Mouse (Mus musculus) cortical plate, adult 2 months (tissue): ENCODE measurements around the gene Cep57l1. TPM values are rescaled to one million over a fixed set of nuclear protein-coding genes. Genes with fewer than 3 reads are reported as not detected.

ENCODE experiments used
- H3K27ac ChIP-seq: fragments of 200-500 bp; 2 replicates; pipeline ENCODE4 v1.5.1; 2012; ENCODE audit warnings: low read length, control low read depth, inconsistent platforms; ENCODE audit not compliant: insufficient read depth
- H3K4me1 ChIP-seq: fragments of 200-500 bp; 2 replicates; pipeline ENCODE4 v1.6.1; 2011; ENCODE audit warnings: low read length; ENCODE audit not compliant: control insufficient read depth, insufficient read depth
- H3K4me3 ChIP-seq: fragments of 200-500 bp; 2 replicates; pipeline ENCODE4 v1.5.1; 2011; ENCODE audit warnings: mild to moderate bottlenecking, low read length, control low read depth; ENCODE audit not compliant: insufficient read depth
- CTCF ChIP-seq: fragments of 200-500 bp; IDR thresholded peaks from 2 replicates; pipeline ENCODE4 v1.5.1; 2011; ENCODE audit warnings: mild to moderate bottlenecking, control low read depth, low read length; ENCODE audit not compliant: insufficient read depth; ENCODE audit errors: extremely low read depth
- POLR2A ChIP-seq: fragments of 200-500 bp; IDR thresholded peaks from 2 replicates; pipeline ENCODE4 v1.6.1; 2011; ENCODE audit warnings: mild to moderate bottlenecking, low read length, control low read depth; ENCODE audit not compliant: insufficient read depth; ENCODE audit errors: extremely low read depth
- polyA plus RNA-seq: library from polyadenylated mRNA; depleted of rRNA; stranded (reverse); fragments of >200 nt; gene quantifications from 2 replicates; pipeline ENCODE4 v1.2.3, GENCODE M21; 2012; rRNA removed

Cep57l1 gene
- polyA plus RNA-seq, 1 experiment, result 6.5 TPM

DNA sequence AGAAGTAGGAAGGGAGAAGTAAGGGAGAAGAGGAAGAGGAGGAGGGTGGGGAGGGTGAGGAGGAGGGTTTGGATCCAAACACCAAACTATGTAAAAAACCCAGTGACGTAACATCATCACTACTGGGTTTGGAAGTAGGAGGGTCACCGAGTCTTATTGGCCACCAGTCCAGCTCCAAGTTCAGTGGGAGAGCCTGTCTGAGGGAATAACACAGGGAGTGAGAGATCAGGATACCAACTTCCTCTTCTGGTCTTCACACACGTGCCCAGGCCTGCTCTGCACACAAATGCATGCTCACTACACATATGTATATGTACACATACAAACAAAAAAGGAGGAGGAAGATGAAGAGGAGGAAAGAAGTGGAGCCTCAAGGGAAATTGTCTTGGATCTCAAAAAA is 135.3 kb downstream of the Cep57l1 start:
- no peaks in the 10 kb centered on the region for H3K4me1 ChIP-seq
- no peak overlapping the region for H3K27ac ChIP-seq
- TF ChIP-seq POLR2A, result no peak
- no peak for TF ChIP-seq CTCF
- H3K4me3 ChIP-seq, result no peak overlapping the region

DNA sequence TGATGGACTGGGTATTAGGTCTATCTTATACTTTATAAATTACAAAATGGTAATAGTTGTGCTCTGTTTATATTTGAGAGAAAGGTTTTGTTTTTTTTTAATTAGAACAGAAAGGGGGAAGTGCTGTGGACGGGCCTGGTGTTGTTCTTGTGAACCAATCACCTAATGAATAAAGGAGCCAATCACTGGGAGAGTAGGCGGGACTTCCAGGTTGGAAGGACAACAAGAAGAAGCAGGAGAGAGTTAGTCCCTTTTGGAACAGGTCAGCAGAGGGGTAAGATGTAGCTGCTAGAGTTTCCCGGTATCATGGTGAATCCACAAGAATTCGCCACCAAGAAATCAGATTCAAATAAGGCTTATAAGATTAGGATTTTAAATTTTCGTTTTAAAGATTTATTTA is 139.5 kb downstream of the Cep57l1 start:
- no peak overlapping the region for H3K27ac ChIP-seq
- no peak for TF ChIP-seq CTCF
- no peak for TF ChIP-seq POLR2A
- no peak overlapping the region for H3K4me3 ChIP-seq
- H3K4me1 ChIP-seq, result no peaks in the 10 kb centered on the region

Other genes with a start within 250 kb of the Cep57l1 start
- gene Ccdc162, start 93.2 kb downstream of the Cep57l1 start, polyA plus RNA-seq, result 0.88 and 1.0 TPM in 2 replicates
- gene Sesn1, start 64 bp upstream of the Cep57l1 start, polyA plus RNA-seq, result 51.0 and 56.0 TPM in 2 replicates
- 14.4 and 14.5 TPM in 2 replicates for gene Armc2, start 208.6 kb upstream of the Cep57l1 start, polyA plus RNA-seq